Mouse (Mus musculus) embryonic fibroblast, embryonic 13.5 days (primary cell): ENCODE measurements around the gene Zdhhc23.

Experiments
- CTCF ChIP-seq: IDR thresholded peaks from 2 replicates; pipeline ENCODE4 v1.5.1; 2011; ENCODE audit warnings: mild to moderate bottlenecking, control low read depth, low read length, moderate library complexity, borderline replicate concordance; ENCODE audit not compliant: insufficient read depth
- POLR2A ChIP-seq: IDR thresholded peaks from 2 replicates; pipeline ENCODE4 v1.6.1; 2011; ENCODE audit warnings: low read depth, mild to moderate bottlenecking, control low read depth, low read length, moderate library complexity

DNA sequence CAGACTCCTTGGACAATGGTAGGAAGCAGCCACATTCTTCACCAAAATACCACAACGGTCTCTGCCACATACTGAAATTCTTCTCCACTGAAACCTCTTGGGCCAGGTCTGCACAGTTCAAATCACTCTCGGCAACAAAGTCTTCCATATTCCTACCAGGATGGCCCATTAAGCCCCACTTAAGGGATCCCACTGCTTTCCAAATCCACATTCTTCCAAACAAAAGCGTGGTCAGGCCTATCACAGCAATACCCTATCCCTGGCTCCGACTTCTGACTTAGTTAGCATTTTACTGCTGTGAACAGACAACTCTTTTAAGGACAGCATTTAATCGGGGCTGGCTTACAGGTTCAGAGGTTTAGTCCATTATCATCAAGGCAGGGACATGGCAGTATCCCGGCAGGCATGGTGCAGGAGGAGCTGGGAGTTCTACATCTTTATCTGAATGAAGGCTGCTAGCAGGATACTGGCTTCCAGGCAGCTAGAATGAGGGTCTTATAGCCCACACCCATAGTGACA, 53.2 kb downstream of the Zdhhc23 start, which contains the start of gene Qtrt2:
- no peak for TF ChIP-seq CTCF
- no peak for TF ChIP-seq POLR2A
